Mouse (Mus musculus): ENCODE results near the gene Acss1.

GRCm38 (mm10) chr2:150607086-150607485 lies 61.2 kb downstream of the Acss1 start:
- no peak for TF ChIP-seq CTCF (IDR thresholded peaks at IDR 0.05; ENCODE audit: control insufficient read depth, insufficient read depth, insufficient read length)
- TF ChIP-seq USF1 (IDR thresholded peaks at IDR 0.05; ENCODE audit: low read depth) = no peak
- TF ChIP-seq MAX (IDR thresholded peaks at IDR 0.05) = no peak
- no peak for TF ChIP-seq MYOG (IDR thresholded peaks at IDR 0.05; ENCODE audit: control insufficient read depth, extremely low read depth, insufficient read length)
- no peak for TF ChIP-seq CEBPB (IDR thresholded peaks at IDR 0.05; ENCODE audit: low read depth)
- TF ChIP-seq MYOD1 (IDR thresholded peaks at IDR 0.05; ENCODE audit: control insufficient read depth, insufficient read length, low read depth) = no peak
